Mouse (Mus musculus): ENCODE results near the gene Olfr155.

Olfr155 gene

DNA sequence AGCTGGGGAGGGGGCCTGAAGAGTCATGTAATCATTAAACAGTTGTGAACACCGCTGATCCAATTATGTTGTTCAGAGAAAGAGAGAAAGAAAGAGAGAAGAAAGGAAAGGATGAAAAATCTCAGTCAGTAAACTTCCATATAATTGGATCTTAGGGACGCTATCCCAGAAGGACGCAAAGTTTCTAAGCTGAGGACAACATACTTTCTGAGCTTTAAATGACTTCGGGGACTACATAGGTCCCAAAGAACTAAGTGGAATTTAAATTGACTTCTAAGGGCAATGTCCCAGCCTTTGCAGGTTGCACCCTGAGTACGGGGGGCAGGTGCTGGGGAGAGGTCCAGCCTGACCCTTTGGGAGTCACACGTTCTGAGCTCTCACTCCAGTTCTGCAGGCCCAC lies at the start of gene Olfr155:
Olfr155 (plus strand) TSS at position 301 of the 400 bp plus-strand sequence.
- ATAC-seq (ENCODE audit: low TSS enrichment), result no peak

DNA sequence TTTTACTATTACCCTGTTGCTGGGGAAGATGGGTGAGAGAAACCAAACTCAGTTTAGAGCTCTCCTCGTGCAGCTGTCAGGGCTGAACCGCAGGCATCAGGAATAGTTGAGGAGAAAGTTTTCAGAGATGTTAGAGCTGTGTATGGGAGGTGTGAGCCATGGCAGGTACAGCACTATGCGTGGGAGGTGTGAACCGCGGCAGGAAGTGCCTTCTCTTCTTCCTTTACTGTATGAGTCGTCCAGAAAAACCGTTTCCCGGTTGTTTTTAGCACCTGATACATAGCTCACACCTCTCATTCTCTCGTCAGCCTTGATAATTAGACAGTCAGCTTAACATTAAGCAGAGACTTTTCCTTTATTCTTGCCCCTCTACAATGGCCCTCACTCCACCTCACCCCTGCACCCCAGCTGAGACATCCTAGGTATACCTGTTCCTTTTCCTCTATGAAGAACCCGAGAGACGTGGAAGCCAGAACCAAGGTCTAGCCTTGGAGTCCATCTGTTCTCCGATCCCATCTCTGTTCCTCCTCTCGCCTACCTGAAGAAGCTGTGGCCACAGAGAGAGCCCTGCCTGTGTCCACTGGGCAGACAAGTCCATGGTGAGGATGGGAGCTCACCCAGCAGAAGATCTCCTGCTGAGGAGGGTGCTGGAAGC lies 28.3 kb upstream of the Olfr155 start:
- ATAC-seq (ENCODE audit: low TSS enrichment), result no peak

DNA sequence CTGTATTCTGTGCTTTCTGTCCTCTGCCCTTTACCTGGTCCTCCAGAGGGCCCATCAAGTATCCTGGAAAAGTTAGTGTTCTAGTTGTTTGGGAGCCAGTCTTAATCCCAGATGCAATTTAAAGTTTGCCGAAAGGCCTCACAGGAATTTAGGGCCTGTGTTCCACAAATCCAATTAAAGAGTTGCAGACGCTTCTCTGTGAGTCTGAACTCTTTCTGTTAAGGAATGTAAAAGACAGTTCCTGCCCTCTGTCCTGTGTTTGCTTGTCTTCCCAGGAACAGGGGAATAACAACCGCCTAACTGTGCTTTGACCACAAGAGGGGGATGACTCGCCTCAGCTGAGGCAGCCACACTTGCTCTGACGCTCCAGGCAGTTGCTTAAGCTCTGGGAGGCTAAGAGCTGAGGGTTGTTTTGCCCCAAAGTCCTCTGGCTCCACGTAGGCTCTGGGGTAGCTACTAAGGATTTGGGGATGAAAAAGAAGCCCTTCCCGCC lies 27.5 kb upstream of the Olfr155 start, which contains the start of gene Olfr156:
Olfr156 (minus strand) TSS at position 51 of the 493 bp plus-strand sequence.
- ATAC-seq (ENCODE audit: low TSS enrichment), result no peak

DNA sequence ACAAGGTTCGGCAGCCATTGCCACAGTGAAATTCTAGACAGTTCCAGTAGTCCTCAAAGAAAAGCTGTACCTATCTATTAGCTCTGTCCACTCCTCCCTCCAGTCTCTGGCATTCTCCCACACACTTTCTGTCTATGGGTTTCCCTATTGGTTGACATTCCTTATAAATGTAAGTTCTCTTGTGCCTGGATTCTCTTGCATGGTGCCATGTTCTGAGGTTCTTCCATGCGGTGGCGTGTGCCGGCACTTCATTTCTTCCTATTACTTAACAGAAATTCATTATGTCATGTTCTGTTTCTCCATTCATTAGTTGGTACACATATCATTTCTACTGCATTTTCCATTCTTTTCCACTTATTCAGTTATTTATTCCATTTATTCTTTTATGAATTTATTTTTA lies 22.6 kb upstream of the Olfr155 start:
- ATAC-seq (ENCODE audit: low TSS enrichment), result no peak

DNA sequence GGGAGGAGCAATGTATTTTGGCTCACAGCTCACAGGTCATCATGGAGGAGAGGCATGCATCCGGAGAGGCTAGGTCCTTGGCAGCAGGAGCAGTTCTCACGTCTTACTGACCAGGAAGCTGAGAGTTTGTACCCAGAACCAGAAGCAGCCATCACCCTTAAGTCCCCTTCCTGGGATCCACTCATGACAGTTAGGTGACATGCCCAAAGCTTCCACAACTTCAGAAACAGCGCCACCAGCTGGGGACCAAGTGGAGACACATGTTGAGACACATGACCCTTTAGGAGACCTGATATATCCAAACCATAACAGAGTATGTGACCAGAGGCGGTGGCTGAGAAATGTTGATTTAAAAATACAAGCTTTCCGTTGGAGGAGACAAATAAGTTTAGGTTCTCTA lies 19.3 kb upstream of the Olfr155 start:
- ATAC-seq (ENCODE audit: low TSS enrichment), result no peak

DNA sequence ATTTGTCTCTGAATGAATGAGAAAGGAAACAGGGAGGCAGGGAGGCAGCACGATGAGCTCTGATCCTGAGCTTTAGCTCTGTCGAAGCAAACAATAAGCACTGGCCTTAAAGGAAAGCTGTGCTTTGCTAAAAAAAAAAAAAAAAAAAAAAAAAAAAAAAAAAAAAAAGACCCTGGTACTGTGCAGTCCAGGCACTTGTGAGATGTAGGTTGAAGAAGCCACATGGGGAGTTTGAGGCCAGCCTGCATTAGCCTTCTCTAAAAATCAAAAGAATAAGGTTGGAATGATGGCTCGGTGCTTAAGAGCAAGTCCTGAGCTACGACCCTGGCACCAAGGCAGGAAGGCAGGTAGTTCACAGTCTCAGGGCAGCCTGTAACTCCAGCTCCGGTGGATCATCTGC lies 17.6 kb upstream of the Olfr155 start:
- no peak for ATAC-seq (ENCODE audit: low TSS enrichment)

DNA sequence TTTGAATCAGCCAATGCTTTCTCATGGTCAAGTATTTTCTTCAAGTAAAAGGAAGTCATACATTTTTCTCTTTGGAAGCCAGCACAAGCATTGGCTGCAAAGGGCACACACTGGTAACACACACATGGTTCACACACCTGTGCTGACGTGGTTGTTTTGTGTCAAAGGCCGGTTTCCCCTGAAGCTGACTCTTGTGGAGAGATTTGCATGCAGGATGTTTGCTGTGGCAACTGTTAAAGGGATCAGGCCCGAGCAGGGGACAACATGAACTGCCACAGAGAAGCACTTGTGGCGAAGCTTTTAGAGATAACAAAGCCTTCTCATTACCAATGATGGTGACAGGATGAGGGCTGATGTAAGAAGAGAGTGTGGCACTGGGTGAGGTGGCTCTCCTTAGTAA lies 16.6 kb upstream of the Olfr155 start:
- ATAC-seq (ENCODE audit: low TSS enrichment), result no peak

DNA sequence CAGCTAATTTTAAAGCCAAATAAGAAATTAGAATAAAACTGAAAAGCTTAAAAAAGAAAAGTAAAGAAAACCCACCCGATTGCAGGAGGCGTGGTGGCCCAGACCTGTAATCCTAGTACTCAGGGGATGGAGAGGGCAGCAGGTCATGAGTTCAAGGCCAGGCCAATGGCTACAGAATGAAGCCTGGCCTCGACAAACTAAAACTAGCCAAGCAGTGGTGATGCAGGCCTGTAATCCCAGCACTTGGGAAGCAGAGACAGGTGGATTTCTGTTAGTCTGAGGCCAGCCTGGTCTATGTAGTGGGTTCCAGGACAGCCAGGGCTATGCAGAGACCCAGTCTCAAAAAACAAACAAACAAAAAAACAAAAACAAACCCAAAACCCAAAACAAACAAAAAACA lies 13.0 kb upstream of the Olfr155 start:
- ATAC-seq (ENCODE audit: low TSS enrichment), result no peak

DNA sequence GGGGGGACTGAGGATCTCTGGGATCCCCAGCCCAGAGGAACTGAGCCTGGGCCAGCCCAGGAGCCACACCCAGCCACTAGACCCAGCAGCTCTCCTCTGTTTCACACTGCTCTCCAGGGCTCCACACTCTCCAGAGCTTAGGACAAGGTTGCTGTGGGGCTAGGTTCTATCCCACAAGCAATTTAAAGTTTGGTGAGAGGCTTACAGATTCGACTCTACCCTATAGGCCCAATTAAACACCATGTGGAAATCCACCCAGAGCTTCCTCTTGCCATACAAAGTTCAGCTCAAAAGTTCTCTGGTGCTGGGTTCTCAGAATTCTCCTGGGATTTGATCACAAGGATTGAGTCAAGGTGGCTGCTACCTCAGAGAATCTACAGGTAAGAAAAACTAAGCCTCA lies 11.3 kb upstream of the Olfr155 start, which contains the start of gene Olfr157:
Olfr157 (minus strand) TSS at position 101 of the 400 bp plus-strand sequence.
- no peak for ATAC-seq (ENCODE audit: low TSS enrichment)

DNA sequence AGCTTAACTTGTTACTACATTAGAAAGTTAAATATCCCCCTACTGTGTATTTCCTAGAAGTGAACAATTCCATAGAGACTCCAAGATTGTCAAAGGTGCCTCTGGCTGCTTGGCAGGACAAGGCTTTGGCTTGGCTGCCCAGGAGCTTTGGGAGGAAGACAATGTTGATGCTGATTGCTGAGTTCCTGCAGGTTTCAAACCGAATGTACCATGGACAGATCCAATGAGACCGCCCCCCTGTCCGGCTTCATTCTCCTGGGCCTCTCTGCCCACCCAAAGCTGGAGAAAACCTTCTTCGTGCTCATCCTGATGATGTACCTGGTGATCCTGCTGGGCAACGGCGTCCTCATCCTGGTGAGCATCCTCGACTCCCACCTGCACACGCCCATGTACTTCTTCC lies 2.7 kb downstream of the Olfr155 start:
- ATAC-seq (ENCODE audit: low TSS enrichment), result no peak

DNA sequence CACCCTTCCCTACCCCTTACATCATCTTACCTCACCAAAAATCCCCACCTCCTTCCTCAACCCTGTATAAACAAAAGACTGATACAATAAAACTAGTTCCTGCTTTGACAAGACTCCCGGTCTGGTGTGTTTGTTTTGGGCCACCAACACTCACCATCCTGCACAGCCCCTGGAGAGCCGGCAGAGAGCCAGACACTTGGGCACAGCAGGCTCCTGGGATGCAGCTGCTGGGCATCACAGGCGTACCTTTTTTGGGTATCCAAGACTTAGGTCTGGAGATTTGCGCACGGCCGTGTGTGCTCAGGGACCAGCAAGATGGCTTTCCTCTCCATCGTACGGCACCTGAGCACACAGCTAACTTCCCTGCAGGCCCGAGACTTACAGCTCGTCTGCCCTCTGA lies 8.5 kb downstream of the Olfr155 start:
- no peak for ATAC-seq (ENCODE audit: low TSS enrichment)

DNA sequence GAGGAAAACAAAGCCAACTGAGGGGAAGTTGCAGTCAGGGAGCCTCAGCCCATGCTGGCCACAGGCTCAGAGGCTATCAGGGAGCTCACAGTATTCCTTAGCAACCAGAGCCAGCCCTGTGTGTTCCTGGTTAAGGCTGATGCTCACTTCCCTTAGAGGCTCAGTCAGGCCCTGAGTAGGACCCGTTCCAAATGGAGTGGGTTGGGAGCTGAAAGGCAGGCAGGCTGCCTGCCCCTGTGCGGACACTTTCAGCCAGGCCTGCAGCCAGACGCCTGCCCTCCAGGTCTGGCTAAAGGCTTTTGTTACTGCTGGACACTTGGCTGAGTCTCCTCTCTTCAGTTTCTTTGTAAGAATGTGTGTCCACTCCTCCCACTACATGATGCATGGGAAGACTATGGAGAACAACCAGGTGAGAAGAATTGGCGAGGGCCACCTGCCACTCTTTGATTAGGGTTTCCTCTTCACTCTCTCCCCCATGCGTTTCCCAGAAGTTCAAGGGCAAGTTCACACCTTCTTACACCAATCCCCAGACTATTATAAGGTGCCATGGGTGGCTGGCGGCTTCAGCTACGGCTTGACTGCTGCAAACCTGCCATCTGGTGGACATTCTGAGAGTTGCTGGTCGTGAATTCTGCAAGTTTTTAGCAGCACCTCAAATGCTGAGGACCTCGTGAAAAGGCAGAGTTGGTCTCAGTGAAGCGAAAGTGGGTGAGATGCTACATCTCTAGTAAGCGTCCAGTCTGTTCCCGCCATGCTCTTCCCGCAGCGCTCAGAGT lies 9.6 kb downstream of the Olfr155 start:
- peak; percentile 52; the same call in 1 of the 2 replicates for ATAC-seq (ENCODE audit: low TSS enrichment)

DNA sequence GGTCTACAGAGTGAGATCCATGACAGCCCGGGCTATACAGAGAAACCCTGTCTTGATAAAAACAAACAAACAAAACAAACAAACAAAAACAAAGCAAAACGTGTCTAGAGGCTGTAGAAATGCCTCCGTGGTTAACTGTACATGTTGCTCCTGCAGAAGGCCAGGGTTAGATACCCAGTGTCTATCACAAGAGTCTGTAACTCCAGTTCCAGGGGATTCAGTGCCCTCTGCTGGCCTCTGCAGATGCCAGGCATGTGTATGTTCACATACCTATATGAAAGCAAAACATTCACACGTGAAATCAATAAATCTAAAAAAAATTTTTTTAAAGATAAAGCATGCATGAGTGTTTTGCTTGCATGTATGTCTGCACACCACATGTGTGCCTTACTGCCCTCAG lies 11.9 kb downstream of the Olfr155 start:
- no peak for ATAC-seq (ENCODE audit: low TSS enrichment)

DNA sequence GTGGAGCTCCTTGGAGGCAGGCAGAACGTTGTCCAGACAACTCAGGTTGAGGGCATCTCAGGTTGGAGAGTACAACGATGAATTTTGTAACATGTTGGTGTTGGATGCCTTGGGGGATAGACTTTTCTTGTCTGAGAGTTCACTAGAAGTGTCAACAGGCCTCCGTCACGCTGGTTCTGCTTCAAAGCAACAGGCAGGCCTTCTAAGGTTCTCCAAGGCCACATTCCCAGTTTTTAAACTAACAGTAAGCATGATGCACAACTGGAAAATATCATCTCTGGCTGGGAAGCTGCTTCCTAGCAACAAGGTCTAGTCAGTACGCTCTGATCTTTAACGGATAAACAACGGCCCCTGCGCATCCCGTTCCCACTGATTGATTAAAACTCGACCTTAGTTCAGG lies 18.5 kb downstream of the Olfr155 start:
- ATAC-seq (ENCODE audit: low TSS enrichment), result no peak

DNA sequence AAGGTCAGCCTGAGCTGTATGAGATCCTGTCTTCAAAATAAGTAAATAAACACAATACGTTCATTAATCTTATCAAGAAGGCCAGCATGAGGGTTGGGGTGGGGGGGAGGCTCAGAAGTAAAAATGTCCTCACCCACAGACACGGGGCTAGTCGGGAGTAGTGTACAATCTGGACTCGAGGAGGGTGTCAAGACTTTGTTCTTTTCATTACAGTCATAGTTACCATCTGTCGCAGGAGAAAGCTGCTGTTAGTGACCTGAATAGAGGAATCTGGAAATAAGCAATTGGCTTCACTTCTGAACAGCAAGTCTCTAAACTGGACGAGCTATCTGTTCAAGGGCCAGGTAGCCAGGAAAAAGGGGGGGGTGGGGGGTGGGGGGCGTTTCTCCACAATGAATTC lies 23.1 kb downstream of the Olfr155 start:
- peak; percentile 26; the same call in 1 of the 2 replicates for ATAC-seq (ENCODE audit: low TSS enrichment)

DNA sequence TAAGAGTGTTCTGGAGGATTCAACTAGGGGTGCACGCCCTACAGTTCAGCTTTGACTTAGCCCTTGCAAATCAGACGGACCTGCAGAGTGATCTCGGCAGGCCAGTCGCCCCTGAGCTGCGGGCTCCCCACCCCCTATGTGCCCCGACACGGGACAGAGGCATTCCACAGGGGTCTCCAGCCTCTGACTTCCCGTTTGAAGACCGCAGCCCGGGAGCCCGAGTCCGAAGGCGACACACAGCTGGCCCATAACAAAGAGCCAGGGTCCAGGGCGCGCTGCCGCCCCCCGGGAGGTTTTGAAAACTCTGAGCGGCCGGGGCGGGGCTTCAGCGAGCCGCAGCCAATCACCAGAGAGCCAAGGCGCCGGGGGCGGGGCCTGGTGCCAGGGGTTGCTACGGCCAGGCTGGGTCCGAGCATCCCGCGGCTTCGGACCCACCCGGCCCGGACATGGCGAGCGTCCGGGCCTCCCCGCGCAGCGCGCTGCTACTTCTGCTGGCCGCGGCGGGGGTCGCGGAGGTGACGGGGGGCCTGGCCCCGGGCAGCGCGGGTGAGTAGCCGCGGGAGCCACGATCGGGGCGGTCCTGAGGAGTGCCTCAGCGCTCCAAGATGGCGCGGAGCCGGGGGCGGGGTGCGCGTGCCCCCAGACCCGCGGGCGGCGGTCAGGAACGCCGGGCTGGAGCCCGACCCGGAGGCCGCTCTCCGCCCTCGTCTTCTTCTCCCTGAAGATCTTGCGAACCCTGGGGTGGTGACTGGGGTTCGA lies 24.0 kb downstream of the Olfr155 start, which contains the start of gene Reck:
Reck (plus strand) TSS at position 371 of the 759 bp plus-strand sequence.
- peak; percentile 93 for ATAC-seq (ENCODE audit: low TSS enrichment)

DNA sequence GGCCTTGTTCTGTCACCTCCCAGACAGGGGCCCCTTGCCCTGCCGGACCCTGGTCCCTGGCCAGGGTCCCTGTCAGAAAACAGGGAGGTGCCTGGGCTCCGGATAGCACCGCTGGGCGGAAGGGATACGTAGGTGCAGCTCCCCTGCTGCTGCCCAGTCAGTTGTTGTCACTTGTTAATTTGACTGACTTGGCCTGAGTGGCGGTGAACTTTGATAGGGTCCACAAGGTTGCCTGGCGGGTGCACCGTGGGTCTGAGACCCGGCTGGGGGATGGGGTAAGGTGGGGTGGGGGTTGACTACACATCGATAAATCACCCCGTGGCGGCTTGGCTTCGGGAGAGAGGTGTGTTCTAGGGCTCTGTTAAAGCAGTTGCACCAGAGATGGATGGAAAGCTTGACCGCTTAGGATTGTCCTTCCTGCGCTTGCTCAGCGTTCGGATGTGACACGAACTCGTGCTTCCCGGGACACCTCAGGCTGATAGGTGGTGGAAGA lies 24.6 kb downstream of the Olfr155 start:
- peak; percentile 30; the same call in 1 of the 2 replicates for ATAC-seq (ENCODE audit: low TSS enrichment)

DNA sequence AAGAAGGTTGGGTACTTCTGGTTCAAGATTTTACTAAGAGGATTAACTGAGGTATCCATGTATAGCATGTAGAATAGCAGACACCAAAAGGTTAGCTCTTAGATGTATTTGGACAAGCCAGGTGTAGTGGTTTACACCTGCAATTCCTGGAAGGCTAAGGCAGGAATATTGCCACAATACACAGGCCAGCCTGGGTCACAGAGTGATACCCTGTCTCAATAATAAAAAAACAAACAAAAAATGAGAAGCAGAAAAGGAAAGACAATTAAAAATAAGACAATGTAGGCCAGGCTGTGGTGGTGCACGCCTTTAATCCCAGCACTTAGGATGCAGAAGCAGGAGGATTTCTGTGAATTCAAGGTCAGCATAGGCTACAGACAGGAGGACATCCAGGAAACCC lies 25.9 kb downstream of the Olfr155 start:
- no peak for ATAC-seq (ENCODE audit: low TSS enrichment)

DNA sequence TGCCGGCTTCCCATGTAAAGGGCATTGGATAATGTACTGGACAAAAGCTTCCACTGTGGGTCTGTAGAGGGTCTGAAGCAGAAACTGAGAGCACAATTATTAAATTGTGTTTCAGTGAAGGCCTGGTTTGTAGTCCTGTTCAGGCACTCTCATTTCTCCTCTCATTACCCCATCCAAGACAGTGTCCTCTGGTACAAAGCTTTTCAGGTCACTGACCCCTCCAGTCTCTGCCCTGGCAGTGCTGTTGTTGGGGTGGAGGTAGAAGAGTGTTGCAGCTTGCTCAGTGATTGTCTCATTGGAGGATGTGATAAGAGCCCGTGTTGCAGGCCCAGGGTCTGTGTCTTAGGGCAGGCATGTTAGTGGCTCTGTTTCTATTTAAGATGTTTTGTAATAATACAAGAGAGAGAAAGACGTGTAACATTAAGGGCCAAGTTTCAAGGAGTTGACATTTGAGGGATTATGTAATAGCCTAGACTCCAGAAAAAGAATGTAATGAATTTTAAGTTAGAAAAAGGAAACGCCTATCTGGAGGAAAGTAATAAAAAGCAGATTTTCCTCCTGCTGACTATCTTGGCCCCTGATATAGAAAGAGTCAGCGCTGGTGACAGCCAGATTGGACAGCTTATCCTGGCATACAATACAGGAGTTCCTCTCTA lies 26.9 kb downstream of the Olfr155 start:
- ATAC-seq (ENCODE audit: low TSS enrichment), result 0 out of 2 replicates have a peak, but pooled peaks have one; percentile 11

DNA sequence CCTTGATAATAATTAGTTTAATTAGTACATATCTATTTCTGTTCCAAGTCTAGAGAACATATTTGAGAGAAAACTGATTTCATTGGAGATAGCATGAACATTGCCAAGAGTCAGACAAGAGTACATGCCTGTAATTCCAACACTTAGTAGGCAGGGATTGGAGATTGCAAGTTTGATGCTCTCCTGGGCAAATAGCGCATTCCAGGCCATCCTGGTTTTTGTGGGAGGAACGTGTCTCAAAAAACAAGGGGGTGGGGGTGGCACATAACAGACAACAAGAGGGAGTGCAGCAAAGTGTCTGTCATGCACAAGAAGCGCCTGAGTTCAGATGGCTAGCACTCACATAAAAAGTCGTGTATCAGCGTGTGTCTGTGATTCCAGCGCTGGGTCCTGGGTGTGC lies 28.2 kb downstream of the Olfr155 start:
- ATAC-seq (ENCODE audit: low TSS enrichment), result no peak

DNA sequence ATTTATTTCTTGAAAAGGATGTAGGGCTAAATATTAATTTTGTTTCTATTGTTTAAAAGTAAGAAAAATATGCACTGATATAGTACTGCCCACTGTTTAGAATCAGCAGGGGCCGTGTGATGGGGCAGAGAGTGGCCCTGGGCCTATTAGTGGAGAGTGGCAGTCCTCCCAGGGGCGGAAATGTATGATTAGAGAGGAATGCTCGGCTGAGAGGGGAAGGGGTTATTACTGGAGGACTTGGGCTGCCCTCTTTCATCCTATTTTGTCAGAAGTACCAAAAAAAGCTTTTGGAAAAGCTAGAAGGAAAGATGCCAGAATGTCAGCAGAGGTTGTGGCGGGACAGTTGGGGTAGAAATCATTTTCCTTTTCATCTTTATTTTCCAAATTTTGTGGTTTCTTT lies 32.8 kb downstream of the Olfr155 start:
- no peak for ATAC-seq (ENCODE audit: low TSS enrichment)

All from frontal cortex, adult (tissue).